Mouse (Mus musculus) ovary, postnatal 10 days (tissue): ENCODE results near the gene Siglec1.
"Not testable (repeated sequence)": the region's sequence is repeated elsewhere in the genome, so short reads cannot be mapped to it uniquely, and the experiment has no call there.

Source experiments
- DNase-seq: peaks from one replicate; pipeline ENCODE4 v3.0.0; 2022; ENCODE audit warnings: low spot score

Siglec1 gene

GRCm38 (mm10) chr2:131052862-131053418 is 33.6 kb downstream of the Siglec1 start:
- no peak for DNase-seq

- no peak for DNase-seq
These were observed 34.5 kb downstream of the Siglec1 start for GRCm38 (mm10) chr2:131052043-131052442.

- no peak for DNase-seq
These were observed 40.5 kb downstream of the Siglec1 start for GRCm38 (mm10) chr2:131046025-131046424.

- no peak for DNase-seq
These were observed 41.4 kb downstream of the Siglec1 start for GRCm38 (mm10) chr2:131044989-131045720.

- no peak for DNase-seq
These were observed 42.2 kb downstream of the Siglec1 start for GRCm38 (mm10) chr2:131044354-131044852.

- no peak for DNase-seq
These were observed 43.6 kb downstream of the Siglec1 start, which contains the start of gene Gfra4 for GRCm38 (mm10) chr2:131042988-131043387. Gfra4 (minus strand) TSS chr2:131043088.

- DNase-seq: no peak
These were observed 45.4 kb downstream of the Siglec1 start for GRCm38 (mm10) chr2:131040854-131041825.

- no peak for DNase-seq
These were observed 47.9 kb downstream of the Siglec1 start for GRCm38 (mm10) chr2:131038675-131039074.

GRCm38 (mm10) chr2:131038197-131038596 is 48.4 kb downstream of the Siglec1 start:
- no peak for DNase-seq

GRCm38 (mm10) chr2:131037226-131037990 is 49.2 kb downstream of the Siglec1 start:
- no peak for DNase-seq

- no peak for DNase-seq
These were observed 49.8 kb downstream of the Siglec1 start for GRCm38 (mm10) chr2:131036757-131037156.

- no peak for DNase-seq
These were observed 50.2 kb downstream of the Siglec1 start for GRCm38 (mm10) chr2:131036343-131036742.

- not testable (repeated sequence) for DNase-seq
These were observed 55.2 kb downstream of the Siglec1 start for GRCm38 (mm10) chr2:131031406-131031805.

- DNase-seq: no peak
These were observed 55.6 kb downstream of the Siglec1 start for GRCm38 (mm10) chr2:131030998-131031397.

- DNase-seq: no peak
These were observed 56.0 kb downstream of the Siglec1 start for GRCm38 (mm10) chr2:131030561-131030960.

GRCm38 (mm10) chr2:131029065-131029935 is 57.3 kb downstream of the Siglec1 start:
- DNase-seq: no peak

GRCm38 (mm10) chr2:131026941-131027340 is 59.6 kb downstream of the Siglec1 start:
- DNase-seq: no peak

GRCm38 (mm10) chr2:131025230-131025629 is 61.3 kb downstream of the Siglec1 start:
- no peak for DNase-seq
